Mouse (Mus musculus): ENCODE data around the gene March1. TPM values are rescaled to one million over a fixed set of nuclear protein-coding genes. Genes with fewer than 3 reads are reported as not detected.
"Not testable (repeated sequence)": the region's sequence is repeated elsewhere in the genome, so short reads cannot be mapped to it uniquely, and the experiment has no call there.

March1 gene
- total RNA-seq, 2 experiments from 2014 or later: 0.89 to 1.3 TPM

GRCm38 (mm10) chr8:66269546-66269945, 651.8 kb downstream of the March1 start:
- no peak for DNase-seq
- intact Hi-C loops (cut with DNase I): no loop called here

- intact Hi-C loops (cut with DNase I): no loop called here
- DNase-seq: no peak
Observed at GRCm38 (mm10) chr8:66270116-66270515, 652.4 kb downstream of the March1 start.

- intact Hi-C loops (cut with DNase I): no loop called here
Observed at GRCm38 (mm10) chr8:66317824-66318223, 700.1 kb downstream of the March1 start.

GRCm38 (mm10) chr8:66323045-66323807, 705.5 kb downstream of the March1 start:
- DNase-seq: peak; percentile 5 to 27
- intact Hi-C loops (cut with DNase I): loop anchor here (5.0 kb wide), 1 partner anchor 119 kb away; no protein-coding TSS in a partner anchor

More at GRCm38 (mm10) chr8:66317824-66318223, 700.1 kb downstream of the March1 start:
- DNase-seq: no peak

- intact Hi-C loops (cut with DNase I): no loop called here
Observed at GRCm38 (mm10) chr8:66326396-66326795, 708.7 kb downstream of the March1 start.

DNA sequence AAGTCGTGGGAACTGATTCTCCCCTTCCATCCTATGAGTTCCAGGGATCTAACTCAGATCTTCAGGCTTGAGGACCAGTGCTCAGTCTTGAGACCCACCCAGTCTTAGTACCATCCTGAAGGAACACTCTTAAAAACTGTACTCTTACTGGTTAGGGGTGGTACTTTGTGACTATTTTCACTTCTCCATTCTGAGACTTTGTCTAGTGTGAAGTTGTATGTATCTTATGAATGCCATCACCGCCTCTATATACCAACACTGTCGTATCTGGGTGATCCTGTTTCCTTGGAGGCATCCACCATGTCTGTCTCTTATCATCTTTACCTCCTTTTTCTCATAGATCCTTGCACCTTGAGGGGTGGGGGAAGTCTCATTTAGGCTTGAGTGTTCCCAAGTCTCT, 714.5 kb downstream of the March1 start:
- no peak for DNase-seq
- intact Hi-C loops (cut with DNase I): no loop called here

More at GRCm38 (mm10) chr8:66326396-66326795, 708.7 kb downstream of the March1 start:
- no peak for DNase-seq

DNA sequence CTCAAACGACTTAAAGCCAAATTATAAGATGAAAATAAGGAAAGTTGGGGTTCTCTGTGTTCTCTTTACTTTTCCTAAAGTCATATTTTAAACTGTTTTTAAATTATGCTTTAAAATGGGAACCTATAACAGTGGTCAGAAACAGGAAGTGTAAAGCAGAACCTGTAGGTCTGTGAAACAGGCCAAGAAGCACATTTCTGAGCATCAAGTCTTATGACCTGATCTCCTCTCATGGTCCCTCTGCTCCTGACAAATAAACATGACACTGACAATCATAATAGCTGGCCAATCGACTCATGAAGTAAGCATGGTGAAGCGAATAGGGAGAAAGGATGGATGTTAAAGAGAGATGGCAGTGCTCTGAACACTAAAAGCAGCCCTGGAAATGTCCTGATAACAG, 716.6 kb downstream of the March1 start:
- no peak for DNase-seq
- intact Hi-C loops (cut with DNase I): no loop called here

- intact Hi-C loops (cut with DNase I): no loop called here
- DNase-seq: no peak
Observed at GRCm38 (mm10) chr8:66339551-66339950, 721.9 kb downstream of the March1 start.

DNA sequence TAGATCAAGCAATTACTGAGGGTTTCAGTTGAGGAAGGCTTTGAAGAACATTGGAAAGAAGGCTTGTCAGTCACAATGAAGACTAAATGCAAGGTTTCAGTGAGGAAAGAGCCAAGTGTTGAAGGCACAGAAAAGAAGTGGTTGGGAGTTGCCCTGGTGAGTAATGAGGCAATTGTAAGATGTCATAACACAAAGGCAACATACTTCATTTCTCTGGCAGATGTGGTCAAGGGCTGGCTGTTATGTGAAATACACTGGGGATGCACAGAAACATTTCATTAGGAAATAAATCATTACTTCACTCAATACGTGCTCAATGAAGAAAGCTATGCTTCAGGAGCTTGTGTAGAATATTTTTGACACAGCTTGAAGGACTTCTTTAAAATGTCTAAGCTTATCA, 725.2 kb downstream of the March1 start:
- no peak for DNase-seq
- intact Hi-C loops (cut with DNase I): no loop called here

GRCm38 (mm10) chr8:66362882-66363801, 745.4 kb downstream of the March1 start:
- intact Hi-C loops (cut with DNase I): no loop called here
- DNase-seq: no peak

- DNase-seq: no peak
- intact Hi-C loops (cut with DNase I): no loop called here
Observed at GRCm38 (mm10) chr8:66383694-66384373, 766.1 kb downstream of the March1 start.

DNA sequence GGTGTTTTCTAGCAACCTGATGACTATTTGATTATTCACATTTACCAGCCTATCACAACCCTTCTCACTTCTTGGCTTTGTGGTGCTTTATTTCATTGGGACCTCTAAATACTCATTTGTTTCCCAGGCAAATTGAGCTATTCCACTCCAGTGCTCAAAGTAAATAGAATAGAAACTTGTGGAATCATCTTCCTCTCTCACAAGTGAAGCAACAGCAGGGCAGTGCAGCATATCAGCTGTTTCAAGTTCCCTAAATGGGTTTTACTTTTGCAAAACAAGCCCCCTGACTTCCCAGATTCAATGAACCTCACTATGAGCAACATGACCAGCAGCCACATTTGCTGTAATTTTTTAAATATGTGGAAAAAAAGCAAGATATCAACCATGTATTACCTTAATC, 768.3 kb downstream of the March1 start:
- no peak for DNase-seq
- intact Hi-C loops (cut with DNase I): no loop called here

GRCm38 (mm10) chr8:66388693-66389092, 771.0 kb downstream of the March1 start:
- intact Hi-C loops (cut with DNase I): no loop called here
- no peak for DNase-seq

GRCm38 (mm10) chr8:66391554-66391953, 773.9 kb downstream of the March1 start:
- peak in 1 of 2 experiments; percentile 11 for DNase-seq
- intact Hi-C loops (cut with DNase I): no loop called here

DNA sequence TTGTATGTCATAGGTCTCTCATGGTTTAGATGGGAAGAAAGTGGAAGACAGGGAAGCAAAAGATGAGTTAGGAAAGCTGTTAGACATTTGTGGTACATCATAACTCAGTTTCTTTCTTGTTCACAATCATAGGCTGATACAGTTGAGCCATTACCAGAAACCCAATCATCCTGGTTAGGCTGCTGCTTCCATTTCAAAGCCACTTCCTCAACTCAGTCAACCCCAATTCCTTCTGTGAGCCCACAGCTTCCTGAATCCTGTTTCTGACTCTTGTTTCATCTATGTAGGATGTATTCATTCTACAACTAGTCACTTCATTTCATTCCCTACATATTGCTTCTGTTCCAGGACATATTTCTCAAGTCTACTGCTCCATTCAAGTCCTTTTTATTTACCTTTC, 775.2 kb downstream of the March1 start:
- DNase-seq: no peak
- intact Hi-C loops (cut with DNase I): no loop called here

- DNase-seq: no peak
- intact Hi-C loops (cut with DNase I): no loop called here
Observed at GRCm38 (mm10) chr8:66394148-66394547, 776.4 kb downstream of the March1 start.

DNA sequence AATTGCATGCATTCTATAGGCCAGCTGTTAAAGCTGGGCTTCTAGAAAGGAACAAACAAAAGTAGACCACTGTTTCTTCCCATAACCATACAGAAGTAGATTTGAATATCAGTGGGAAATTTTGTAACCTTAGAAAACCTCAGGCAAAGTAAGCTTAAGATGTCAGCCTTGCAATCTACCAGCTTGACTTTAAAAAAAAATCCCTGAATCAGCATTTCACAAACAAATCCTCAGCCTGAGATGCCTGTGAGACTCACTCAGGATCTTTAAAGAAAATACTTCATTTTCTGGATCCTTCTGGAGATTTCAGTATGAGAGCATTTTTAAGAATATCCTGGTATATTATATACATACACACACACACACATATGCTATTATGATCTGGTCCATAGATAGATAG, 780.1 kb downstream of the March1 start:
- DNase-seq: no peak
- intact Hi-C loops (cut with DNase I): no loop called here

- intact Hi-C loops (cut with DNase I): no loop called here
- no peak for DNase-seq
Observed at GRCm38 (mm10) chr8:66400050-66400449, 782.4 kb downstream of the March1 start.

DNA sequence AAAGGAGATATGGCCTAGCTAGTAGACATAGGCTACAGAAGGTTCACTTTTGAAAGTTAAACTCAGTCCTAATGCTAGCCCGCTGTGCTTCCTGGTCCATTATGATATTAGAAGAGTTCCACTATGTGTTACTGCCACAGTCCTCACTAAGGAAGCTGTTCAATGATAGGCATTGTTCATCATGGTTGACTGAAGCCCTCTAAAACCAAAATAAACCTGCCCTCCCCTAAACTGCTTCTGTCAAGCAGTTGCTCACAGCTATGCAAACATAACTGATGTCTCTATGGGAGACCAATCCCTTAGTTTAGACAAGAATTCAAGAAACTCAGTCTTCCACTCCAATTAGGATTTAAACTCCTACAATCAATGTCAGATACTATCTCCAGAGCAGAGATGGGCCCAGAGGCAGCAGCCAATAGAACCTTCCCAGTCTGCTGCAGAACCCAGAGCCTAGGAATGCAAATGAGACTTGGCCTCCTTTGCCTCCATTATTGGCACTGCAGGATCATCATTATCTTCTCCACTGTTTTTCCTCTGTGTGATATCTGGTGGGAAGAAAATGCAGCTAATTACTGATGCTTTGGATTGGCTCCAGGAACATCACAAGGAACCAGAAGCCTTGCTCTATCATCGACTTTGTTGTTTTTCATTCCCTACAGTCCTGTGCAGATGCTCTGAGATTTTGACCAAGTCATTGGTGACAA, 787.2 kb downstream of the March1 start:
- DNase-seq: no peak
- intact Hi-C loops (cut with DNase I): no loop called here

GRCm38 (mm10) chr8:66405796-66406195, 788.1 kb downstream of the March1 start:
- intact Hi-C loops (cut with DNase I); DNase-seq: not testable (repeated sequence)
